ENCODE assay signal across 16 mouse cellular contexts in genomic region chr11:116406231-116406728, GRCm38 (mm10). TPM values are rescaled to one million over a fixed set of nuclear protein-coding genes. Genes with fewer than 3 reads are reported as not detected.
A peak's percentile ranks its signal among the peaks of the same experiment; 100 is the strongest.
DNase-seq lines count a peak whose midpoint lies in the region; ATAC-seq lines count a peak whose summit lies in the region.
"Had no signal": no experiment of that assay in that cellular context is flagged by ENCODE, and none has a peak within 500 bp of the region (broad histone marks: within the 10 kb centered on the region; RNA-seq: fewer than 3 reads in every experiment).

No protein-coding gene starts in this region.

- 0 out of 2 replicates have a peak, but pooled peaks have one; percentile 39 for ATAC-seq in common myeloid progenitor, adult 5-6 weeks (replicated peaks; ENCODE audit: low read depth, poor library complexity, severe bottlenecking)
- no peak for ATAC-seq in erythroid progenitor cell, adult 5-6 weeks (replicated peaks; ENCODE audit: low FRiP score, poor library complexity, severe bottlenecking)

- DNase-seq in right cerebral cortex, adult 18-20 months = peak; percentile 54
- no peak for DNase-seq in right cerebral cortex, postnatal 36 days (ENCODE audit: low spot score in 2 of 2)
- DNase-seq in CD4-positive helper T cell, adult 2 months (ENCODE audit: low read depth, low spot score) = peak; percentile 94
- peak; percentile 78 for DNase-seq in naive thymus-derived CD4-positive, alpha-beta T cell, adult 2 months (ENCODE audit: low read depth)
- no peak for DNase-seq in frontal cortex, postnatal 14 days (ENCODE audit: low spot score in 2 of 2)
- DNase-seq in cerebellum, postnatal 36 days = no peak
- DNase-seq: cerebellum, adult 18-20 months; gastrocnemius, postnatal 10 days; heart, adult 2 months; kidney, adult 9 months; lung, postnatal 10 days had no signal

RNA-seq across cellular contexts. Expression of gene Rnf157, which starts 6.6 kb away (rescaled TPM):
- 7.0 and 9.2 TPM in 2 replicates for total RNA-seq in common myeloid progenitor, adult 5-6 weeks (2017)
- total RNA-seq in erythroid progenitor cell, adult 5-6 weeks (2015; ENCODE audit: low replicate concordance) = 5.8 and 11.7 TPM in 2 replicates
- 9.2 and 9.8 TPM in 2 replicates for total RNA-seq in erythroid progenitor cell, adult 5-6 weeks (2017; ENCODE audit: low replicate concordance)

RNA-seq across cellular contexts. Expression of gene Ubald2, which starts 27.6 kb away (rescaled TPM):
- total RNA-seq in common myeloid progenitor, adult 5-6 weeks (2017) = 60.7 and 82.5 TPM in 2 replicates
- total RNA-seq in erythroid progenitor cell, adult 5-6 weeks (2015; ENCODE audit: low replicate concordance) = 153 and 187 TPM in 2 replicates
- 47.2 and 63.3 TPM in 2 replicates for total RNA-seq in erythroid progenitor cell, adult 5-6 weeks (2017; ENCODE audit: low replicate concordance)

RNA-seq across cellular contexts. Expression of gene Qrich2, which starts 59.8 kb away (rescaled TPM):
- not detected in 2 replicates for total RNA-seq in common myeloid progenitor, adult 5-6 weeks (2017)
- not detected in 2 replicates for total RNA-seq in erythroid progenitor cell, adult 5-6 weeks (2015; ENCODE audit: low replicate concordance)
- not detected in 2 replicates for total RNA-seq in erythroid progenitor cell, adult 5-6 weeks (2017; ENCODE audit: low replicate concordance)
- total RNA-seq: adrenal gland, adult 18-20 months; gastrocnemius, postnatal 10 days; heart, adult 2 months; layer of hippocampus, postnatal 25 days; left cerebral cortex, postnatal 14 days had no signal

Comparison
In these comparisons a context has a peak if more than half of its experiments do, and no peak if none do; other contexts are left out.
1. DNase-seq: peak in right cerebral cortex, adult 18-20 months (single experiment), CD4-positive helper T cell, adult 2 months (single experiment) and naive thymus-derived CD4-positive, alpha-beta T cell, adult 2 months (single experiment); none in right cerebral cortex, postnatal 36 days (0 of 2), frontal cortex, postnatal 14 days (0 of 2) and cerebellum, postnatal 36 days (0 of 2).